Mouse (Mus musculus) neural tube, embryonic 14.5 days (tissue): ENCODE measurements at regions not wholly inside any gene's neighbourhood (a gene's known extent, or its start where the extent isn't known, plus 50 kb on each side); places are given as distances from the start of the nearest gene placed in this dataset.
A peak's percentile ranks its signal among the peaks of the same experiment; 100 is the strongest.

Source experiments
- ATAC-seq: fragments of 200-750 bp; cut with Nextera tagmentation; 2 replicates; pipeline ENCODE4 v1.8.0; 2017; ENCODE audit warnings: low read depth, mild to moderate bottlenecking, moderate TSS enrichment, moderate library complexity
- H3K27ac ChIP-seq: fragments of 300-500 bp; sonication (generic); 2 replicates; pipeline ENCODE4 v1.5.1; 2014; ENCODE audit warnings: low read depth, mild to moderate bottlenecking, control low read depth, low read length, moderate library complexity, mixed read lengths
- H3K27me3 ChIP-seq: fragments of 300-500 bp; sonication (generic); 2 replicates; pipeline ENCODE4 v1.6.1; 2014; ENCODE audit warnings: low read length; ENCODE audit not compliant: control insufficient read depth, insufficient read depth
- H3K36me3 ChIP-seq: fragments of 300-500 bp; sonication (generic); 2 replicates; pipeline ENCODE4 v1.6.1; 2014; ENCODE audit warnings: low read length, mixed read lengths; ENCODE audit not compliant: control insufficient read depth, insufficient read depth
- H3K4me1 ChIP-seq: fragments of 300-500 bp; sonication (generic); 2 replicates; pipeline ENCODE4 v1.6.1; 2014; ENCODE audit warnings: low read length; ENCODE audit not compliant: control insufficient read depth, insufficient read depth
- H3K4me2 ChIP-seq: fragments of 300-500 bp; sonication (generic); 2 replicates; pipeline ENCODE4 v1.6.1; 2014; ENCODE audit warnings: mild to moderate bottlenecking, low read depth, low read length, control low read depth
- H3K4me3 ChIP-seq: fragments of 300-500 bp; sonication (generic); 2 replicates; pipeline ENCODE4 v1.5.1; 2014; ENCODE audit warnings: low read depth, low read length, control low read depth, mixed read lengths
- H3K9ac ChIP-seq: fragments of 300-500 bp; sonication (generic); replicated peaks from 2 replicates; pipeline ENCODE4 v1.6.1; 2014; ENCODE audit warnings: low read depth, mild to moderate bottlenecking, control low read depth, low read length, mixed read lengths
- H3K9me3 ChIP-seq: fragments of 300-500 bp; sonication (generic); 2 replicates; pipeline ENCODE4 v1.6.1; 2016; ENCODE audit warnings: low read length; ENCODE audit not compliant: control insufficient read depth
- WGBS: fragments of 180-500 bp; shearing (Covaris S2); extraction: QIAGEN DNeasy Blood & Tissue Kit; methylation state at CpG from one replicate; pipeline ENCODE4 v1.1.7; 2014; 5-methylcytosine and 5-hydroxymethylcytosine counted together

DNA sequence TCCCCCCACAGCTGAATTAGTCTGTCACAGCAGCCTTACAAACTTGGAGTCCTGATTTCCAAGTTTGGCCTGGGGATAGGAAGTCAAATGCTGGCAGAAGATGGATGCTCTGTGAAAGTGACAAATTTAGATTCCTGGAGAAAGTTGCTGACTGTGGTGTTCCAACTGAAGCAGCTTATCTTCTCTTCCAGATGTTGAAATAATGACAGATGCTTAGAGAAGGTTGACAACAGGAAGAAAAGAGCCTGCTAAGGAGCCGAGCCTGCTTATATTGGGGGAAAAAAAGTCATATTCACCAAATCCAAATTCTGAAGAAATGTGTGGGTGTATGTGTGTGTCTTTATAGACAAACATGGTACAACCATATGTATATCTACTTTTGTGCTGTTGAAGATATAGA lies 1380.4 kb upstream of the Cdh8 start:
- H3K4me3 ChIP-seq: no peak overlapping the region
- no peak for ATAC-seq
- no peaks in the 10 kb centered on the region for H3K36me3 ChIP-seq
- no peaks in the 10 kb centered on the region for H3K4me1 ChIP-seq
- WGBS: 83% methylated on average over 1 of the region's 1 CpGs
- H3K27me3 ChIP-seq: no peaks in the 10 kb centered on the region
- no peak overlapping the region for H3K27ac ChIP-seq
- H3K9me3 ChIP-seq: no peaks in the 10 kb centered on the region
- no peak overlapping the region for H3K9ac ChIP-seq
- H3K4me2 ChIP-seq: no peak overlapping the region

DNA sequence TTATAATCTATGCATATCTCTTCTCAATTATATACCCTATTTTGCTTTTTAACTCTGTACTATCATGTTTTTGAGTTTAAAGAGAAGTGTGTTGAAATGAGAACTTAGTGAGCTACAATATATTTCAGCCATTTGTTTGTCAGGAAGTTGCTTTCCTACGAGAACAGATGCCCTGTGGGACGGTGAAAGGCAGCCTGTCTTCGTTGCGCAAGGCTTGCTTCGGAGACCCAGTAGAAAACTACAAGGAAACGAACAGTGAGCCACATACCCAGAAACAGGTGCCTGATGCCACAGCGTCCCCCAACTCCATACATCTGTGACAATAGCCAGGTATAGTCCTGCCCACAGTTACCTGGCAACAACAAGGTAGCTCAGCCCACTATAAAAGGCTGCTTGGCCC lies 1377.7 kb upstream of the Cdh8 start:
- no peaks in the 10 kb centered on the region for H3K9me3 ChIP-seq
- no peak overlapping the region for H3K4me3 ChIP-seq
- H3K36me3 ChIP-seq: no peaks in the 10 kb centered on the region
- H3K27me3 ChIP-seq: no peaks in the 10 kb centered on the region
- H3K4me2 ChIP-seq: no peak overlapping the region
- H3K27ac ChIP-seq: no peak overlapping the region
- no peaks in the 10 kb centered on the region for H3K4me1 ChIP-seq
- WGBS: 89% methylated on average over 7 of the region's 7 CpGs
- no peak for ATAC-seq
- no peak overlapping the region for H3K9ac ChIP-seq

DNA sequence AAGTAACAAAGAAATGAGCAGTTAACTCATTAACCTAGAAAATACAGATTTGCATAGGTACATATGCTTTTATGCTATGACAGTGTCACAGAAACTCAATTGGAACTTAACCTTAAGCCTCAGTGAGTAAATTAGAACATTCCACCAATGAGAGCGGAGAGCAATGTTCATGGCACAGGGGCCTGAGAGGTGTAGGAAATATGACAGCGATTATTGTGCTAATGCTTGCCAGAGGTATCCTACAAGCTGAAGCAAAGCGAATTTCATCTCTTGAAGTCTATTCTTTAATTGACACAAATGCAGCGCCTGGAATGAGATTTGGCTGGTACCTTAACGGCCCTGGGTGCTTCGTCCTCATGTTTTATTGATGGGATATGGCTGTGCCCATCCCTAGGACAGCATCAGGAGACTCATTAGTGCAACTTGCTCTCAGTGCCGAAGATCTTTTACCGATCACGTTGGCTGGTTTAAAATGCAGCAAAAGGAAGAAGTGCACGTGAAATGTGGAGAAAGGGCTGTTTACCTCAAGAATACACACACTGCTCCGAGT lies 1374.4 kb upstream of the Cdh8 start:
- no peak overlapping the region for H3K4me2 ChIP-seq
- no peak for ATAC-seq
- no peaks in the 10 kb centered on the region for H3K9me3 ChIP-seq
- no peak overlapping the region for H3K4me3 ChIP-seq
- no peaks in the 10 kb centered on the region for H3K4me1 ChIP-seq
- H3K27me3 ChIP-seq: no peaks in the 10 kb centered on the region
- H3K27ac ChIP-seq: no peak overlapping the region
- no peak overlapping the region for H3K9ac ChIP-seq
- no peaks in the 10 kb centered on the region for H3K36me3 ChIP-seq
- 51% methylated on average over 11 of the region's 11 CpGs for WGBS

- no peaks in the 10 kb centered on the region for H3K4me1 ChIP-seq
- no peak overlapping the region for H3K9ac ChIP-seq
- ATAC-seq: no peak
- H3K4me3 ChIP-seq: no peak overlapping the region
- no peak overlapping the region for H3K27ac ChIP-seq
- no peak overlapping the region for H3K4me2 ChIP-seq
- no peaks in the 10 kb centered on the region for H3K36me3 ChIP-seq
- no peaks in the 10 kb centered on the region for H3K9me3 ChIP-seq
- WGBS: 73% methylated on average over 6 of the region's 6 CpGs
- H3K27me3 ChIP-seq: no peaks in the 10 kb centered on the region
Measured at GRCm38 (mm10) chr8:100788132-100788531, 1371.9 kb upstream of the Cdh8 start.

DNA sequence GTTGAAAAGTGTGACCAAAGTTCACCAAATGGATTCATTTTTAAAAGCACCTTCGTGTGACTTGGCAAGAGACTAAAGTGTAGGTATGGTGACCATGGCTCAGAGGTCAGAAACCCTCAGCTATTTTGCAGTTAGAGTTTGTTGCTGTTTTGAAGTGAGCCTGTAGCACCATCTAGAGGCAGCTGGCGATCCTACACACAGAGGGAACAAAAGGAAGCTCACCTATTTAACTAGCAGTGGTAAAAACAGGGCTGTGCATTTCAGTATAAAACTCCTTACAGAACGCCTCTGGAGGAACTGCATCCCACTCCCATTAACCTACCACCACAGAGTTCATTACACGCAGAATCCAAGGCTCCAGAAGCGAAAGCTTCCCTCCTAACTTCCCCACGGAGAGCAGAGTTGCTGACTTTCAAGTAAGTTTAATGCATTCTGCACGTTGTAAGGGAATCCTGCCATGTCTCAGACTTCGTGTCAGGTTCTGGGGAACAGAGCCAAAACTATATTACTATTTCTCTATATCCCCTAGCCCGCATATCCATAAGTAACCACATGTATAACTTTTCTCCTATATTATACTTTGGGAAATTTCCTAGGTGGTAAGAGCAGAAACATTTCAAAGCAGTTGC lies 1356.6 kb upstream of the Cdh8 start:
- Histone ChIP-seq H3K27ac (no peak overlapping the region), H3K9ac (0 out of 2 replicates have a peak overlapping the region, but pooled peaks have one; percentile 29), H3K4me3 (no peak overlapping the region), H3K27me3 (no peaks in the 10 kb centered on the region), H3K4me2 (peak overlapping the region; percentile 30; the same call in 1 of the 2 replicates), H3K9me3 (no peaks in the 10 kb centered on the region), H3K36me3 (no peaks in the 10 kb centered on the region), H3K4me1 (no peaks in the 10 kb centered on the region)
- peak; percentile 65; the same call in 1 of the 2 replicates for ATAC-seq
- 24% methylated on average over 9 of the region's 9 CpGs for WGBS

DNA sequence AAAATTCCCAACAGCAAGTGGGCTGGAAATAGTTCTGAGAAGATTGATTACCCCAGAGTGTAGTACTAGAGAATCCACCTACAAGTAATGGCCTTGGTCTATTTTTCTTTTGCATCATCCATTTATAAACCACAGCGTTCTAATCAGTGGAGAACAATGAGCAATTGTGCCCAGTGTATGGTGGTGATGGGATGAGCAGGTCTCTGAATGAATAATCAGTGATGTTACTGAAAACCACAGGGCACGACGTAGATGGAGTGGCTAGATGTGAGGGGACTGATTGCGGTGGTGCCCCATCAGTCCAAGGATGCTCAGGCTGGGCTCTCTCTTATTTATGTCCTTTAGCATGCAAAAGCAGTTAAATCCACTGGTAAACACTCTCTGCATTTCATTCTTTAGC lies 1353.3 kb upstream of the Cdh8 start:
- Histone ChIP-seq H3K27me3 (no peaks in the 10 kb centered on the region), H3K27ac (no peak overlapping the region), H3K4me3 (no peak overlapping the region), H3K9ac (no peak overlapping the region), H3K9me3 (no peaks in the 10 kb centered on the region), H3K4me2 (no peak overlapping the region), H3K4me1 (no peaks in the 10 kb centered on the region), H3K36me3 (no peaks in the 10 kb centered on the region)
- WGBS: 38% methylated on average over 4 of the region's 4 CpGs
- ATAC-seq: peak; percentile 58; the same call in 1 of the 2 replicates

DNA sequence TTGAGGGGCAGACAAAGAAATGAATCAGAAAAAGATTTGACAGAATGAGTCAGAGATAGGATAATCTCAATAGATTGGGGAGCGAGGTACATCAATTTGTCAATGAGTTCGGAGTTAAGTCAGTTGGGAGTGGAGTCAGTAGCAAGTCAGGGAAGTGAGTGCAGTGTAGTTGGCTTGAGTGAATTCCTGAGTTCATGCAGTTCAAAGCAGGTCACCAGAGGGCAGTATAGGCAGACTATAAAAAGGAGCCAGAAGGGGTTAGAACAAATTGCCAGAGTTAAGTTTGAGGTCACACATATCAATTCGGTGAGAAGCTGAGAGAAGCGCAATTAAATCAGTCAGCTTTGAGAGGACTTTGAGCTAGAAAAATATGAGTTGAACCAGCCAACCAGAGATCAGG lies 1317.7 kb upstream of the Cdh8 start:
- Histone ChIP-seq H3K4me1 (no peaks in the 10 kb centered on the region), H3K4me2 (no peak overlapping the region), H3K9me3 (no peaks in the 10 kb centered on the region), H3K36me3 (no peaks in the 10 kb centered on the region), H3K27ac (no peak overlapping the region), H3K27me3 (no peaks in the 10 kb centered on the region), H3K9ac (no peak overlapping the region), H3K4me3 (no peak overlapping the region)
- ATAC-seq: no peak
- WGBS: 76% methylated on average over 4 of the region's 4 CpGs

- H3K4me2 ChIP-seq: no peak overlapping the region
- ATAC-seq: no peak
- no peak overlapping the region for H3K4me3 ChIP-seq
- H3K9me3 ChIP-seq: no peaks in the 10 kb centered on the region
- H3K4me1 ChIP-seq: no peaks in the 10 kb centered on the region
- H3K9ac ChIP-seq: no peak overlapping the region
- H3K27ac ChIP-seq: no peak overlapping the region
- no peaks in the 10 kb centered on the region for H3K36me3 ChIP-seq
- H3K27me3 ChIP-seq: no peaks in the 10 kb centered on the region
- 76% methylated on average over 2 of the region's 2 CpGs for WGBS
Measured at GRCm38 (mm10) chr8:100702365-100702764, 1286.1 kb upstream of the Cdh8 start.

DNA sequence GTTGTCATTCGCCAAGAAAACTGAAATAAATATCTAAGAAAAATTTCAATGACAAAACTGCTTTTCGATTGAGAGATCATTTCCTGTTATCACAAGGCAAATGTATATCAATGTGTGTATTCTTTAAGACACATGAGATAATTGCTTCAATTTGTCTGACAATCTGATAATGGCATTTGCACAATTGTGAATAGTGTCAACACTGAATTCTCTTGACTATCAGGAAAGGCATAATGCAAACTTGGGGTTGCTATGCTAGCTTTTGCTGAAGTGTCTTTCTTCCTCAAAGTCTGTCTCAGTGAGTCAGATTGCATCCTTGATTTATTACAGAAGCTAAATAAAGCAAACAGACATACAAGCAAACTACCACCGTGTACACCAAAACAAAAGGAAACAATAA lies 1278.8 kb upstream of the Cdh8 start:
- Histone ChIP-seq H3K9ac (no peak overlapping the region), H3K4me2 (no peak overlapping the region), H3K27me3 (no peaks in the 10 kb centered on the region), H3K27ac (no peak overlapping the region), H3K36me3 (no peaks in the 10 kb centered on the region), H3K4me1 (no peaks in the 10 kb centered on the region), H3K9me3 (no peaks in the 10 kb centered on the region), H3K4me3 (no peak overlapping the region)
- ATAC-seq: no peak
- 76% methylated on average over 3 of the region's 3 CpGs for WGBS
